Mouse (Mus musculus) spleen, adult 2 months (tissue): ENCODE measurements around the gene AU022252.

Experiments
- CTCF ChIP-seq: fragments of 200-500 bp; IDR thresholded peaks from 2 replicates; pipeline ENCODE4 v1.5.1; 2011; ENCODE audit warnings: mild to moderate bottlenecking, inconsistent platforms; ENCODE audit not compliant: insufficient read depth, insufficient read length, insufficient replicate concordance; ENCODE audit errors: extremely low read depth
- POLR2A ChIP-seq: fragments of 200-500 bp; IDR thresholded peaks from 2 replicates; pipeline ENCODE4 v1.6.1; 2011; ENCODE audit warnings: low read depth, low read length, inconsistent platforms

DNA sequence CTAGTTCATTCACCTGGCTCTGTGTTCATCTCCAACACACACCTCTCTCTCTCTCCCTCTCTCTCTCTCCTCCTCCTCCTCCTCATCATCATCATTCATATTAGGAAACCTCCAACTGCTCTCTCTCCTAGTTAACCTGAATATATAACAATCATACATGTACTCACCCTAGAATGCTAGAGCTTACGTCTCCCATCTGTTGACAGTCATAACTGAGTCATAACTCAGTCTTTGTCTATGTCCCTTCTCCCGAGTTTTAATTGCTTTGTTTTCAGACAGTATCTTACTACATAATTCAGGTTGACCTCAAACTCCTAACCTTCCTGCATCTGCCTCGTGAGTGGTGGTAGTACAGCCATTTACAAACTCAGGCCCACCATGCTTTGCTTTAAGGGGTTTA lies 41.2 kb downstream of the AU022252 start:
- no peak for TF ChIP-seq CTCF
- TF ChIP-seq POLR2A = no peak
